Mouse (Mus musculus) stomach, embryonic 14.5 days (tissue): ENCODE results near the gene Traf3ip2. TPM values are rescaled to one million over a fixed set of nuclear protein-coding genes. Genes with fewer than 3 reads are reported as not detected.

Experiments used
- ATAC-seq: fragments of 200-750 bp; cut with Nextera tagmentation; 2 replicates; pipeline ENCODE4 v1.8.0; 2017; ENCODE audit warnings: low read depth, moderate TSS enrichment; ENCODE audit not compliant: insufficient number of reproducible peaks, insufficient read depth, low FRiP score
- H3K27ac ChIP-seq: fragments of 300-500 bp; sonication (generic); 2 replicates; pipeline ENCODE4 v1.5.1; 2014; ENCODE audit warnings: mild to moderate bottlenecking, low read length, moderate library complexity, mixed read lengths
- H3K27me3 ChIP-seq: fragments of 300-500 bp; sonication (generic); 2 replicates; pipeline ENCODE4 v1.6.1; 2014; ENCODE audit warnings: low read length, control low read depth, mixed read lengths; ENCODE audit not compliant: control insufficient read depth, insufficient read depth
- H3K36me3 ChIP-seq: fragments of 300-500 bp; sonication (generic); 2 replicates; pipeline ENCODE4 v1.6.1; 2014; ENCODE audit warnings: mild to moderate bottlenecking, control low read depth, low read length, moderate library complexity, mixed read lengths; ENCODE audit not compliant: control insufficient read depth, insufficient read depth
- H3K4me1 ChIP-seq: fragments of 300-500 bp; sonication (generic); 2 replicates; pipeline ENCODE4 v1.6.1; 2014; ENCODE audit warnings: low read length, control low read depth, mixed read lengths; ENCODE audit not compliant: control insufficient read depth, insufficient read depth
- H3K4me2 ChIP-seq: fragments of 300-500 bp; sonication (generic); replicated peaks from 2 replicates; pipeline ENCODE4 v1.6.1; 2014; ENCODE audit warnings: low read depth, low read length, control low read depth
- H3K4me3 ChIP-seq: fragments of 300-500 bp; sonication (generic); 2 replicates; pipeline ENCODE4 v1.5.1; 2014; ENCODE audit warnings: low read depth, low read length, control low read depth
- H3K9ac ChIP-seq: fragments of 300-500 bp; sonication (generic); replicated peaks from 2 replicates; pipeline ENCODE4 v1.6.1; 2014; ENCODE audit warnings: low read depth, mild to moderate bottlenecking, control low read depth, low read length, moderate library complexity, mixed read lengths
- H3K9me3 ChIP-seq: fragments of 300-500 bp; sonication (generic); 2 replicates; pipeline ENCODE4 v1.6.1; 2016; ENCODE audit warnings: low read depth, low read length, control low read depth; ENCODE audit not compliant: control insufficient read depth
- WGBS: fragments of 180-500 bp; shearing (Covaris S2); extraction: QIAGEN DNeasy Blood & Tissue Kit; methylation state at CpG from one replicate; pipeline ENCODE4 v1.1.7; 2014; 5-methylcytosine and 5-hydroxymethylcytosine counted together
- polyA plus RNA-seq: library from polyadenylated mRNA; unstranded; fragments of >200 nt; fragmentation: Nextera tagmentation; extraction: Ambion mirVana; gene quantifications from 2 replicates; pipeline ENCODE4 v1.2.1, GENCODE M21; 2014

Traf3ip2 gene
- polyA plus RNA-seq, 1 experiment from 2014 or later, result 30.2 TPM

DNA sequence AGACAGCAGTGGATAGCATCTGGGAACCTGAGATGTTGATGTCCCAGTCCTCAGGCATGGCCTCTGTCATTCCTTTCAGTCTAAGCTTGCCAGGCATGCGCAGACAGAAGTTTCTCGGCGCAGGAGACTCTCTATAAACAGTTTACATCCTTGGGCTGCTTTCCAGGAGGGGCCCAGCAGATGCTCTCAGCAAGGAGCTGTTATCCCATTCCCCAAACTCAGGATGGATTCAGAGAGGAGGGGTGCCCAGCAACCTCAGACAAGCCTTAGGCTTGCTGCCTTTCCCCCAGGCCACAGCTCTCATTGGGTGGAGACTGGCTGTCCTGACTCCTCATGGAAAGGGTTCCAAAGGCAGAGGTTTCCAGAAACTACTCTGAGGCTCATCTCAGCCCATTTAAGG, 1.5 kb upstream of the Traf3ip2 start:
- WGBS, result 22% methylated on average over 3 of the region's 3 CpGs
- no peak overlapping the region for H3K9ac ChIP-seq
- H3K4me2 ChIP-seq, result 0 out of 2 replicates have a peak overlapping the region, but pooled peaks have one; percentile 18

DNA sequence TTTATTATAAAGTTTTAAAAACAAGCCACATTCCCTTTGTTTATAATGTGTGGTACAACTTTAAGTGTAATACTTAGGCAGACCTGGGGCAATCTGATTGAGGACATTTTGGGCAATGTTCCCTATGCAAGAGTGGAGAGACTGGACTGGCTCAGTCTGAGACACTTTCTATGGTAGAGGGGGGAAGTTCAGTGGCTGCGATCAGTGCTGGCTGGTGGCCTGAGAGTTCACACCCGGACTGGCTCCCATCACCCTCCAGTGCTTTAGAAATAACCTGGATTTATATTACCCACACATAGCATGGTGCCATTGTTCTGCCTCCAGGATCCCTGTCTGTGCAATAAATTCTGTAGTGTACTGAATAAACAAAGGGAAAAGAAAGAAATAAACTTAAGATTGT, 603 bp upstream of the Traf3ip2 start:
- 56% methylated on average over 2 of the region's 2 CpGs for WGBS
- Histone ChIP-seq H3K4me2 (peak overlapping the region; percentile 54), H3K9me3 (no peaks in the 10 kb centered on the region), H3K27me3 (no peaks in the 10 kb centered on the region), H3K4me1 (peaks cover 29% of the 10 kb centered on the region), H3K27ac (peak overlapping the region; percentile 98), H3K9ac (no peak overlapping the region), H3K4me3 (0 out of 2 replicates have a peak overlapping the region, but pooled peaks have one; percentile 47), H3K36me3 (no peaks in the 10 kb centered on the region)
- no peak for ATAC-seq

More for the DNA sequence above, 1.5 kb upstream of the Traf3ip2 start:
- Histone ChIP-seq H3K27me3 (no peaks in the 10 kb centered on the region), H3K36me3 (no peaks in the 10 kb centered on the region), H3K27ac (peak overlapping the region; percentile 64), H3K9me3 (0 out of 2 replicates have a peak, but pooled peaks cover 7% of the 10 kb centered on the region), H3K4me3 (no peak overlapping the region), H3K4me1 (peaks cover 29% of the 10 kb centered on the region)
- peak; percentile 39; the same call in 1 of the 2 replicates for ATAC-seq

DNA sequence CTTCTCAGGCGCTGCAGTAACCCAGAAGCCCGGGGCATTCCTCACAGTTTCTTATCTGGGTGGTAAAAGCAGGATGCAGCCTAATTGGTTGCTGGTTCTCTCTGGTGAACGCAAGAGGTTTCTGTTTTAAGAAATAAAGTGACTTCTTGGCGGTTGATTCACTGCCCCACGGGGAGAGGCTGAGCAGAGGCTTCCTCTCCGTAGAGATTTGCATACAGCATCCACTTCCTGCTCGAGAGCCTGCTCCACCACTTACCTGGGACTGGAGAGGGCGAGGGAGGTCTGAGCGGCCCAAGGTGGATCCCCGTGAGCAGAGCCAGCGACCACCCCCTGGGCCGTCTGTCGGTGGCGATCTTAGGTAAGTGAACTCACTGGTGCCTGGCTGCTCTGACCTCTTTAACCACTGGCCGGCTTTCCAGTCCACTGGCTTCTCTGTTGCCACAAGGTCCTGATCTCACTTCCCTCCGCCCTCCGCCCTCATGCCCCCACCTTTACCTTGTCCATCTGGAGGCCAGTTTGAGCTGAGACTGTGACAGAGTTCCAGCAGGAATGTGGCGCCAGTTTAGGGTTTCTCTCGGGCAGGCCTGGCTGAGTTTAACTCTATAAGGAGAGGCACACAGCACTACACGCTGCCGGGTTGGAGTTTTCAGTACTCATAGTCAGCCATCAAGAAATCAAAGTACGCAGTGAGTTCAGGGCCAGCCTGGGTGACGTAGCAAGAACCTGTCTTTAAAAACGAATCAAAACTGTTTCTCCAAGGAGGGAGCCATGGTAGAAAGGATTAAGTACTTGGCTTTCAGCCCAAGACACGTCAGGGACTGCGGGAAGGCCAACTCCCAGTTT, 476 bp downstream of the Traf3ip2 start:
- H3K4me1 ChIP-seq, result peaks cover 29% of the 10 kb centered on the region
- peak; percentile 69 for ATAC-seq
- WGBS, result 4% methylated on average over 26 of the region's 26 CpGs

DNA sequence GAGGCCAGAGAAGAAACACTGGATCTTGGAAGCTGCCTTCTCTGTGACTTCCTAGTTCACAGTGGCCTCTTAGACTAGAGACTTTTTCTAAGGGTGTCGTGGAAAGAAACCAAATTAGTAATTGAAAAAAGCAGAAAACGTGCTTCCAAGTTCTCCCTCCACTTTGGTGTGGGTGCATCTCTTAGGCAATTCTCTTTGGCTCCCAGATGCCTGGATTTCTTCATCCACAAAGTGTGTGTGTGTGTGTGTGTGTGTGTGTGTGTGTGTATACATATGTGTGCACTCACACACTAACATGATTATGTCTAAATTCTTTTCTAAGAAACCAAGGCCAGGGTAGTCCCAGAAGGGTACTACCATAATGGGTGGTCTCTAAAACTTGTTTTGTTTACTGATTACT, 1.2 kb downstream of the Traf3ip2 start:
- H3K4me1 ChIP-seq, result peaks cover 29% of the 10 kb centered on the region
- H3K4me3 ChIP-seq, result peak overlapping the region; percentile 47
- no peaks in the 10 kb centered on the region for H3K27me3 ChIP-seq
- no peaks in the 10 kb centered on the region for H3K9me3 ChIP-seq
- ATAC-seq, result no peak
- peak overlapping the region; percentile 78 for H3K9ac ChIP-seq
- peak overlapping the region; percentile 54 for H3K4me2 ChIP-seq
- 5% methylated on average over 2 of the region's 2 CpGs for WGBS
- H3K27ac ChIP-seq, result peak overlapping the region; percentile 98
- no peaks in the 10 kb centered on the region; the same call in 1 of the 2 replicates for H3K36me3 ChIP-seq

More for the DNA sequence above, 476 bp downstream of the Traf3ip2 start:
- H3K4me2 ChIP-seq, result peak overlapping the region; percentile 54
- H3K9me3 ChIP-seq, result no peaks in the 10 kb centered on the region
- H3K27ac ChIP-seq, result peak overlapping the region; percentile 98
- peak overlapping the region; percentile 78 for H3K9ac ChIP-seq
- H3K27me3 ChIP-seq, result no peaks in the 10 kb centered on the region
- peak overlapping the region; percentile 47 for H3K4me3 ChIP-seq
- no peaks in the 10 kb centered on the region; the same call in 1 of the 2 replicates for H3K36me3 ChIP-seq

DNA sequence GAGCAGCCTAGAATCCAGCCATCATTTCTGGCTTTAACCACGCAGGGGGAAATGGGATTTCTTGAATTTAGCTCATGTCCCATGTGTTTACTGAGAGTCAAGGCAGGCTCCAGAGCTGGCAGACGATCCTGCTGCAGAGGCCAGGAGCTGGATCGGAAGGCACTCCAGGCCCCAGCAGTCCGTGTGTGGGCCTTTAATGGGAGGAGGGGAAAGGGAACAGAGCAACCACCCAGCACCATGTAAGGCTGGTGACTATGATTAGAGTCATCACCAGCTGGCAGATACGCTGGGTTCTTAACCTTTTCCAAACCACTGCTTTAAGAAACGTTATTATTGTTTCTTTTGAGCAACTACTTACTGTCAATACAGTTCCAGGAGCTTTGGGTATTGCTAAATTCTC, 1.9 kb downstream of the Traf3ip2 start:
- peak; percentile 80; the same call in 1 of the 2 replicates for ATAC-seq
- peak overlapping the region; percentile 47; the same call in 1 of the 2 replicates for H3K4me3 ChIP-seq
- peak overlapping the region; percentile 98 for H3K27ac ChIP-seq
- peaks cover 29% of the 10 kb centered on the region for H3K4me1 ChIP-seq
- H3K9me3 ChIP-seq, result no peaks in the 10 kb centered on the region
- no peaks in the 10 kb centered on the region for H3K27me3 ChIP-seq
- 8% methylated on average over 6 of the region's 6 CpGs for WGBS
- peak overlapping the region; percentile 54 for H3K4me2 ChIP-seq
- H3K36me3 ChIP-seq, result no peaks in the 10 kb centered on the region; the same call in 1 of the 2 replicates
- no peak overlapping the region; the same call in 1 of the 2 replicates for H3K9ac ChIP-seq

DNA sequence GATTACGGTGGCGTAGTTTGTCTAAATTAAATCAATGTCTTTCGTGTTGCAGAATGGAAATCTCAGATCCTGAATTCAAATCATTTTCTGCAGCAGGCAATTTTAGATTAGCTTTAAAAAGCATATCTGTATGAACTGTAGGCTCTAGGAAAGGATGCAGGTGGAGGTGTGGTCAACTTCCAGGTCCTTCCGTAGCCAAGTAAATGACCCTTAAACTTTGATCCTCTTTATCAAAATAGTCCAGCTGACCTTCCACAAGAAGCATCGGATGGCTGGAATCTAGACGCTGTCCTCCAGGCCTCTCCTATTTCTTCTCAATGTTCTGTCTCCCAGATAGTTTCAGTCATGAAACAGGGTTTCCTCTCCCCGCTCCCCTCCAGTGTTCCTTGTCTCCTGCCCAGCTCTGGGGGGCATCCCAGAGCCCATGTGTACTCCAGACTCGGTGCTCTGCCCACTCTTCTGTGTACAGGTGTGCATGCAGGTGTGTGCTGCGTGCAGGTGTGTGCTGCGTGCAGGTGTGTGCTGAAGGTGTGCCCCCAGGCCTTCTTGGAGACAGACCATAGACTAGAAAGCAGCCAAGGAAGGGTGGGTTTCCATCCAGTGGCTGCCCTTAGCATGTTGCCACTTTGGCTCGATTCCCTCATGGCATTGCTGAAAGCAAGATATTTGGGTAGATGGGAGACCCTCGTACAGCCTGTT, 2.9 kb downstream of the Traf3ip2 start:
- Histone ChIP-seq H3K27me3 (no peaks in the 10 kb centered on the region), H3K4me3 (no peak overlapping the region), H3K4me2 (peak overlapping the region; percentile 54; the same call in 1 of the 2 replicates), H3K9me3 (no peaks in the 10 kb centered on the region), H3K4me1 (peaks cover 29% of the 10 kb centered on the region), H3K36me3 (no peaks in the 10 kb centered on the region; the same call in 1 of the 2 replicates), H3K9ac (0 out of 2 replicates have a peak overlapping the region, but pooled peaks have one; percentile 21), H3K27ac (peak overlapping the region; percentile 98)
- WGBS, result 76% methylated on average over 12 of the region's 12 CpGs
- ATAC-seq, result no peak

DNA sequence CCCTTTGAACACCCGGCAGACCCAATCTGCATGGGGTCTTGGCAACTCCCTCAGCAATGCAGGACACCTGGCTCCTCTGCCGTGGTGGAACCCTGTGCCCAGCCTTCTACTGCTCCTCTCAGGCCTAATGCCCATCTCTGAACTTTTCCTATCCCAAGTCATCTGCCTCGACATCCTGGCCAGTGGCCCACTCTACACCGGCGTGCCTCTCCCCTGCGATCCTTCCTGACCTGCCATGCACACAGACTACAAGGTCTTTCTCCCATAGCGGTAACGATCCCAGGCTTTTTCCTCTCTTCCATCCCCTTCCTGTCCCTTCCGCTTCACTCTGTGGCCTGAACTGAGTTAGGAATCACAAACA, 3.5 kb downstream of the Traf3ip2 start:
- 80% methylated on average over 9 of the region's 9 CpGs for WGBS
- H3K4me2 ChIP-seq, result no peak overlapping the region

DNA sequence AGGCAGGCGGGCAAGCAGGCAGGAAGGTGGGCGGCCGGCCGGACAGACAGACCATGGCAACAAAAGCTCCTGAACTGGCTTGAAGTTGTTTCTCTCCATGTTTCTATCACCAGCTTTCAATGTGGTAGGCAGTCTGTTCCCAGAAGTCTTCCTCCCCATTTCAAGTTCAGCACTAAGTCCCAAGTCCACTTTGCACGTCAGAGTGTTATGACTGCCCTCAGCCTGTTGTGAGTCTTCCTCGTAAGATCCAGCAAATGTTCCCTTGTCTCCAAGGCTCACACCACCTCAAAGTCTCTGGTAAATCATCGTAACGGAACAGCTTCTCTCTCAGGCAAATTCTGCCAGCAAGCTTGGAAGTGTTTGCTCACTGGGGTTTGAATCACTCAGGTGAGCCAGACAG, 3.9 kb downstream of the Traf3ip2 start:
- Histone ChIP-seq H3K27me3 (no peaks in the 10 kb centered on the region), H3K4me3 (no peak overlapping the region), H3K9ac (no peak overlapping the region), H3K27ac (no peak overlapping the region), H3K9me3 (no peaks in the 10 kb centered on the region), H3K4me2 (no peak overlapping the region), H3K36me3 (peaks cover 4% of the 10 kb centered on the region; the same call in 1 of the 2 replicates), H3K4me1 (peaks cover 28% of the 10 kb centered on the region)
- WGBS, result 92% methylated on average over 8 of the region's 8 CpGs
- ATAC-seq, result no peak

More for the DNA sequence above, 3.5 kb downstream of the Traf3ip2 start:
- no peaks in the 10 kb centered on the region; the same call in 1 of the 2 replicates for H3K36me3 ChIP-seq
- no peak overlapping the region for H3K4me3 ChIP-seq
- H3K9me3 ChIP-seq, result no peaks in the 10 kb centered on the region
- ATAC-seq, result no peak
- H3K27ac ChIP-seq, result no peak overlapping the region
- no peak overlapping the region for H3K9ac ChIP-seq
- H3K27me3 ChIP-seq, result no peaks in the 10 kb centered on the region
- peaks cover 29% of the 10 kb centered on the region for H3K4me1 ChIP-seq
